Mouse (Mus musculus) lung, postnatal 25 days (tissue): ENCODE measurements at regions not wholly inside any gene's neighbourhood (a gene's known extent, or its start where the extent isn't known, plus 50 kb on each side); places are given as distances from the start of the nearest gene placed in this dataset.
"Not testable (repeated sequence)": the region's sequence is repeated elsewhere in the genome, so short reads cannot be mapped to it uniquely, and the experiment has no call there.

Experiments
- DNase-seq: peaks from one replicate; pipeline ENCODE4 v3.0.0; 2022; ENCODE audit warnings: low spot score

DNA sequence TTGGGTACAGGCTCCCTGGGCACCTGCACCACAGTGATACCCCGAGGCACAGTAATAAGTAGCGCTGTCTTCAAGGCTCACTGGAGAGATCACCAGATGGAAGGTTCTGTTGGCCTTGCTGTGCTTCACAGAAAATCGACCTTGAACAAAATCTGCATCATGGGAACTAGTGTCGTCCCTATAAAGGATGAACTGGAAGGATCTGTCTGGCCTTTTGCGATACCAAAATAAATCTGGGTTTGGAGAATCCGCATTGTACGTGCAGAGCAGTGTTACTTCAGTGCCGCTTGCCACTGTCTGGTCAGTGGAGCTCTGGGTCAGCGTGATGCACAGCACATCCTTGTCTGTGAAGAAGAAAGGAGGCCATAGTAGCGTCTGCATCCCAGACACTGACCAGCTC is 105.3 kb downstream of the Dad1 start:
- DNase-seq = no peak

DNA sequence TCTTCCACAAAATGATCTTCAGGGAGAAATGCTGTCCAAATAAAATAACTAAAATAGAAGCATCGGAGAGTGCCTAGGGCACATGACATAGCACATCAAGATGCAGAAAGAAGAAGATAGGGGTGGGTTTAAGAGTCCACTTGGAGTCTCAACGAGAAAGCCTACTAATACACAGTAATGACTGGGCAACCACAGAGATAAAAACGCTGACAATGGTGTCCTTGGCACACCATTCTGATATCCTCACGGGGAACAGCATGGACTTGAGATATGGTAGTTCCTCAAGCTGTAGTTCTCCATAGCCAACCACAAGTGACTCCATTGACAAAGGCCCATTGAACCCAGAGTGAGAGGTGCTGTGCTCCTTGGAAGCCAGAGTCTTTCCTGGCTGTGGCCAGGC is 105.8 kb downstream of the Dad1 start:
- DNase-seq = no peak

GRCm38 (mm10) chr14:54147546-54147945 is 106.4 kb downstream of the Dad1 start:
- DNase-seq = no peak

- DNase-seq = no peak
These were observed 107.9 kb downstream of the Dad1 start for GRCm38 (mm10) chr14:54145743-54146741.

DNA sequence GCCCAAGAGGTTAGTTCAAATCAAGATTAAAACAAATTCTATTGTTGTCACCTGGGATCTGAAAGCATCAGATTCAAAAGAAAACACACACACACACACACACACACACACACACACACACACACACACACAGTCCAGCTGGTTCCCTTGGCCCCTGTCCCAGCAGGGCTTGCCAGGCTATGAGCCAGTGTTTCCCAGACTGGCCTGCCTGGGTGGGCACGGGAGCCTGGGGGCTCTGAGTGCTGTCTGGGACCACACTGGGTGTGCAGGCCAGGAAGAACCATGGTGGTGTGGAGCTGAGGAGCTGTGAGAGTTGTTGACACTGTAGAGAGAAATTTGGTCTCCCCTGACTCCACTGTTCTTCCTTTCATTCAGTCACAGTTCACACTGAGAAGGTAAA is 110.1 kb downstream of the Dad1 start:
- DNase-seq = no peak

DNA sequence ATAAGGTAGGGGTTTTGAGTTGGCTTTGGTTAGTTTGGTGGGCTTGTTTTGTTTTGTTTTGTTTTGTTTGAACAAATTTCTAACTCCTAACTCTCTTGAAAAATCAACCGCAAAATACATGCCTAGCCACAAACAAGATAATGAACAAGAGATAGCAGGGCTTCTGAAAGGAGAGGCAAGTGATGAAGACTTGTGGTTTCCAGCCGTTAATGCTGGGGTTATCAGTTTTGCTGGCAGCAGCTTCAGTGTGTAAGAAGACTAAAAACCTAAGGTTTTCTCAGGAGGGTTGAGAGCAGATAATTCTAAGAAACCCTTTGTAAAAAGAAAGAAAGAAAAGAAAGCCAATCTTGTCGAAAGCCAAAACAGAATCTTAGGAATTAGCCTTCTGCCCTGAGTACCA is 115.6 kb downstream of the Dad1 start:
- DNase-seq = no peak

DNA sequence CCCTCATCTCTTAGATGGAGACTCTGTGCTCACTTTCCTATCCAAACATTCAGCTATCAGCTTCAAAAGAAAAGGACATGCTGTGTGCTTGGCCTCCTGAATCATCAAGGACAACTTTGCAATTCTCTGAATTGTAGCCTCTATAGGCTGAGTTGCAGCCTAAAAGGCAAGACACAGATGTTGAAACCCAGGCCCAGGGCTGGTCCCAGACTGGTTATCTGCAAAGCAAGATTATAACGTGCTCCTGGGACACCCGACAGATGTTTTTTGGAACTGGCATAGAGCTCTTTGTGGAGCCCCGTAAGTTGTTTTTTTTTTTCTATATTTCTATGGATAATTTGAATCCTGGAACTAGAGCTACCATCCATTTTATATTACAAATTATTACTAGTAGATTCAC is 117.4 kb downstream of the Dad1 start:
- DNase-seq = no peak

GRCm38 (mm10) chr14:54128334-54128733 is 125.6 kb downstream of the Dad1 start:
- DNase-seq = no peak

DNA sequence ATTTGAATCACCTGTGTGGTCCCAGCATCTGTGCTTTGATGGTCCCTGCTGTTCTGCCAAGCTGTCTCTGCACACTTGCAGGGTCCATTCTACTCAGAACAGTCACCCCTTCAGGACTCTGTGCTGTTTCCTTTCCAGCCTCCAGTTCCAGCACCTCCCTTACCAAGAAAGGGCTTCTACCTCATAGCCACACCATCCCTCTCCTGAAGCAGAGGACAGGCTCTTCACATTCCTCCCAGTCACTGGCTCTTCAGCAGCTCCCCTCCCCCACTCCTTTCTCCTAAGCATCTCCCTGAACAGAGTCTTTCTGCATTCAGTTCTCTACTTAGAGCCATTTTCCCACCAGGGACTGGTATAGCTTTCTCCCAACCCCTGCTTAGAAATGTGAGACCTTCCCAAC is 128.4 kb downstream of the Dad1 start:
- DNase-seq = no peak

- no peak for DNase-seq
These were observed 131.9 kb downstream of the Dad1 start for GRCm38 (mm10) chr14:54121973-54122372.

DNA sequence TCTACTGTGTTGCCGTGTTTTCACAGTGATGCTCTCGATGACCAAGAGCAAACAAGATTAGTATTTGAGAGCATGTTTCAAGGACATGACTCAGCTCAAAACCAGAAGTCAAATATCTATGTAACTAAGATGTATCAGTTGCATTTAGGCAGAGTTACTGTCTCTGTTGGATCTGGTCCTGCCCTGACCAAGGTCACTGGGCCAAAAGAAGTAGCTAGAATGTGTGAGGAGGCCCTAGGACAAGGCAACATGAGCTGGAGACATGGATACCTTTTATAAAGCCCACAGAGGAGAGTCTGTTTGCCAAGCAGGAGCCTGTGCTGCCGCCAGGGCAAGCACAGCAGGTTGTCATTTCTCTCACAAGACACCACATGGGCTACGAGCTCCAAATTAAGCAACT is 132.6 kb downstream of the Dad1 start:
- no peak for DNase-seq

DNA sequence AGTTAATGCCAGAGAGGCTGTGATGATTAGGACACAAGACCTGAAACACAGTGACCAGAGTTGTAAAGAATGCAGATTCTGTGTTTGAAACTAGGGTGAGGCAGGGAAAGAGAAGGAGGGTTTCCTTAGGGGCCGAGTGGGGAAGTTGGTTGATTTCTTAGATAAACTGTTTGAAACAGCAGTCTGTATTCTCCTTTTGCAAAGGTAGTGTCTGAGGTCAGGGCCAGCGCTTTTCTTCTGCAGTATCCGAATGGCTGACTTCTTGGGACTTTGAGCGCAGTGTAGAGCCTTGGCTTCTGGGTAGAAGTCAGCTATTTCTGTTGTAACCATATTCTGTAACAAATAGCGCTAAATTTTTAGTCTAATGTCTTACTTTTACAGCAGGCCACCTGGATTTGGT is 133.7 kb downstream of the Dad1 start:
- no peak for DNase-seq

DNA sequence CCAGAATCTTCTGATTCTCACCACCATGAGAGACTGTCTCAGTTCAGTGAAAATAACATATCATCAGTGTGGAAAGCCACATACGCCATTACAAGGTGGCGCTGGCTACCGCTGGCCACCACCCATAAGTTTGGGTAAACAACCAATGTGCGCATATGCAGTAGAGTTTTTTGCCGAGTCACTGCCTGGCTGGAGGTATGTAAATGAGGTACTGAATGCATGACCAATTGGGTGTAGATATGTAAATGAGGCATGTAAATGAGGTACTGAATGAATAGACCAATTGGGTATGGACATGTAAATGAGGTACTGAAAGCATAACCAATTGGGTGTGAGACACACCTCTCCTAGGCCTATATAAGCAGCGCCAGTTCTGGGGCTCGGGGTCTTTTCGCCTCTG is 136.3 kb downstream of the Dad1 start:
- not testable (repeated sequence) for DNase-seq

- DNase-seq = no peak
These were observed 140.7 kb downstream of the Dad1 start for GRCm38 (mm10) chr14:54113216-54113615.

DNA sequence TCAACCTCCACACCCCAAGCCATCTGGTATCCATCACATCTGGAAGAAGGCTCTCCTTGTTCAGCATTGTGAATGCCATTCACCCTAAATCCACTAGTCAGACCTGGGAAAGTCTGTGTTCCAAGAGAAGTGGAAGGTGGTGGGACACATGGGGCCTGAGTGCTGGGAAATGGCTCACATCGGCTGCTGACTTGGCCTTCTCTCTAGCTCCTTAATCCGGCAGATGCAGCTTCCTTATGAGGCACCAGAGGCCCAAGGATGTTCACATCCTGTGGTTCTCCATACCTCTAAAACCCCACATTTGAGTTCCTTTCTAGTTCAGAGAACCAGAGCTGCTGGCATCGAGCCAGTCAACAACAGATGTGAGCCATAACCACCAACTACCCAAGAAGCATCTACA is 142.9 kb downstream of the Dad1 start:
- no peak for DNase-seq

- no peak for DNase-seq
These were observed 144.8 kb downstream of the Dad1 start for GRCm38 (mm10) chr14:54109129-54109528.

GRCm38 (mm10) chr14:54108311-54109074 is 145.4 kb downstream of the Dad1 start:
- DNase-seq = peak; percentile 84

- DNase-seq = no peak
These were observed 146.6 kb downstream of the Dad1 start for GRCm38 (mm10) chr14:54107204-54107796.

DNA sequence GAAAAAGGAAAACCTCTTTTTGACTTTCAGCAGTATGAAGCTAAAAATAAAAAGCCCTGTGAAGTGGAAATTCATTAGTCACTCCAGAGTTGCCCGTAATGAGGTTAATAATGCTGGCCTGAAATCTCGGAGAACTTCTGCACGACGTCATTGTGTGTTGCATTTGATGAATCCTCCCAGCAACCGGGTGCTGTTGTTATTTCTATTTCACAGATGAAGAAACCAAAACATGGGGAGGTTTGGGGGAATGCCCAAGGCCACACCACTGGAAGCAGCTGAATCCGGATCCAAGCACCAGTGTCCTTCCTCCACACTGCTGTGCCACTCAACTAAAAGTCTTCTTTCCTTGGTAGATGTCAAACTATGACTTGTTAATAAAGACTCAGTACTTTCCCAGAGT is 149.7 kb downstream of the Dad1 start:
- no peak for DNase-seq

- DNase-seq = no peak
These were observed 150.4 kb downstream of the Dad1 start for GRCm38 (mm10) chr14:54103541-54103940.

DNA sequence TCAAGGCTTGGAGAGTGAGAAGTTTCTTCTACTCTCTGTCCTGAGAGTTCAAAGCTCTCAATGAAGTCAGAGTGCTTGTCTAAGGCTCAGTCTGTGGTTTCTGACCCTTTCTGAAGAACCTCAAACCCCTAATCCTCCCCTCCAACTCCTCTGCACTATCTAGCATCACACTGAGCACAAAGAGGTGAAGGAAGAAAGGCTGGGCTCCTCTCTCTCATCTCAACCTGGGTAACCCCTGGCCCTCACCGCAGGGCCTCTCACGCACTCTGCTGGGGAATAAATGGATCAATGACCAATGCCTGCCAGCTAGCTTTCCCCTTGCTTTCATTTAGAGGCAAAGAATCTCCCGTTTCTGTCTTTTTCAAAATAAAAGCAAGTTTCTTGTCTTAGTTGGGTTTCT is 150.8 kb downstream of the Dad1 start:
- DNase-seq = no peak

GRCm38 (mm10) chr14:54101775-54102174 is 152.1 kb downstream of the Dad1 start:
- no peak for DNase-seq

DNA sequence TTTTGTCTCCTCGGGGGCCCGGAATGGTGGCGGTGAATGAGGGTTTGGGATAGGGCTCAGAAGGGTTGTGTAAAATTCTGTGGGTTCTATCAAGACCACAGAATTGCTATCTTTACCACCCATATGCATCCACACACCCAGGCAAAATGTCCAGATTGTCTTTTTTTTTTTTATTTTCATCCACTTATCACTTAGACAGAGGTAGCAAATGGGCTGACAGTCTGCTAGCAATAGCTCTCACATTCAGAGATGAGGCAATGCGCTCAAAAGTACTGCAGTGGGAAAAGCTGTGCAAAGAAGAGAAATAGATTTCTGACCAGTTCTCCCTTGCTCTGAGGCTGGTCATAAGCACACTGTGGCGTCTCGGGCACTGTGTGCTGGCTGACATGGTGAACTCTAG is 154.5 kb downstream of the Dad1 start:
- DNase-seq = no peak
